Mouse (Mus musculus): ENCODE data around the gene Acy3. TPM values are rescaled to one million over a fixed set of nuclear protein-coding genes. Genes with fewer than 3 reads are reported as not detected.
A peak's percentile ranks its signal among the peaks of the same experiment; 100 is the strongest.

The Acy3 gene
- polyA plus RNA-seq, 1 experiment from 2014 or later = 12.4 TPM

DNA sequence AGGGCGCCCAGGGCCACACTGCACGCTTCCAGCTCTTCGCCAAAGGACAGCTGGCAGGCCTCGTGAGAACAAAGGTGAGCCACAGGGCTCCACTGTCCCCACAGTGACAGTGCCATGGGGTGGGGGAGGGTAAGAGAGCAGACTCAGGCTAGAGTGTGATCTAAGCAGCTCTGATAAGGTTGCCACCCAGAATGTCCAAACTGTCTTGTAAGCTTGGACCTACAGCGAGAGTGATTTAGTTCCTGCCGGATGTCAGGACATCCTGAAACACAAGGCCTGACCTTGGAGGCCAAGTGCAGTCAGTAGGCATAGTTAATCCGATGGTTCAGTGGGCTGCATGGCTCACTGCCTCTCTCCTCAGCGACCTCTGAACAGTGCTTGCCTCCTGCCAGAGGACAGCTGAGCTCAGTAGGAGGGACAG lies 1.1 kb upstream of the Acy3 start:
- H3K9ac ChIP-seq (ENCODE audit: low read depth, low read length) = no peak overlapping the region; the same call in 1 of the 2 replicates
- peaks cover 25% of the 10 kb centered on the region for H3K4me1 ChIP-seq (ENCODE audit: control insufficient read depth, low read depth, low read length)
- no peak overlapping the region for H3K4me2 ChIP-seq (ENCODE audit: low read depth, low read length)
- peak overlapping the region; percentile 51; the same call in 1 of the 2 replicates for H3K27ac ChIP-seq (ENCODE audit: low read length)
- H3K4me3 ChIP-seq (ENCODE audit: low read depth, low read length) = no peak overlapping the region
- ATAC-seq (ENCODE audit: low read depth) = peak; percentile 39
- 15% methylated on average over 8 of the region's 8 CpGs for WGBS (ENCODE audit: insufficient replicate concordance)
- no peaks in the 10 kb centered on the region for H3K9me3 ChIP-seq (replicated peaks; ENCODE audit: control insufficient read depth, low read length)
- H3K36me3 ChIP-seq (ENCODE audit: control insufficient read depth, insufficient read depth) = no peaks in the 10 kb centered on the region
- no peaks in the 10 kb centered on the region for H3K27me3 ChIP-seq (ENCODE audit: control insufficient read depth, insufficient read depth, low read depth, low read length)

DNA sequence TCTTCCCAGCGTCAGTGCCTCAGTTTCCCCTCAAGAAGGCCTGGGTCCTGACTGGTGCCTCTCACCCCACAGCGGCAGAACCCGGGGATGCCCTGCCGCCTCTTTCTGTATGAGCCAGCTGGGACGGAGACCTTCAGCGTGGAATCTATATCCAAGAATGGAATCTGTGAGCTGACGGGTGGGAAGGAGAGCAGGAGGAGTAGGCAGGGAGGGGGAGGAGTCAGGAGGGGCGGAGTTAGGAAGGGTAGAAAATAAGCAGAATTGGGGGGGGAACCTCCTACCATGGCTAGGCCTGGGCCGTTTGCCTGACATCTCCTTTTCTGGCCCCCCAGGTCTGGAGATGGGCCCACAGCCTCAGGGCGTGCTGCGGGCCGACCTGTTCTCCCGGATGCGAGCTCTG lies 1.7 kb downstream of the Acy3 start:
- H3K36me3 ChIP-seq (ENCODE audit: control insufficient read depth, insufficient read depth) = no peaks in the 10 kb centered on the region
- no peak overlapping the region for H3K9ac ChIP-seq (ENCODE audit: low read depth, low read length)
- H3K4me3 ChIP-seq (ENCODE audit: low read depth, low read length) = no peak overlapping the region
- no peak overlapping the region for H3K27ac ChIP-seq (ENCODE audit: low read length)
- peaks cover 25% of the 10 kb centered on the region for H3K4me1 ChIP-seq (ENCODE audit: control insufficient read depth, low read depth, low read length)
- no peaks in the 10 kb centered on the region for H3K27me3 ChIP-seq (ENCODE audit: control insufficient read depth, insufficient read depth, low read depth, low read length)
- no peak overlapping the region for H3K4me2 ChIP-seq (ENCODE audit: low read depth, low read length)
- no peaks in the 10 kb centered on the region for H3K9me3 ChIP-seq (replicated peaks; ENCODE audit: control insufficient read depth, low read length)
- ATAC-seq (ENCODE audit: low read depth) = no peak
- WGBS (ENCODE audit: insufficient replicate concordance) = 80% methylated on average over 14 of the region's 14 CpGs

DNA sequence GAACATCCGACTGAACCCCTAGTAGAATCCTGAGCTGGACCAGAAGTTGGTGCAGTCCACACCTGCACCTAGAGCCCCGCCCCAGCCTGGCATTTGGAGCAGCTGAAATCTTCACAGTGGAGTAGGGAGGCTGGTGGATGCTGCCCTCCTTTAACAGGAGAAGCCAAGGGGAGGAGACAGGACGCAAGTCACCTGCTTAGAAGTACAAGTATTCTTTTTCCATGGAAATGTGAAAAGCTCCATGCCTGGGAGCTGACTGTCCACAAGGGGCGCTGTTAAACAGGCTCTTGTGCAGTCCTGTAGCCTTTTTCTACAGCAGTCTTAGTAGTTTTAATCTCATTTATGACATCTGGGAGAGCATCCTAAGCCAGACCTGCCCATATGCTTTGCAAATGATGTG lies 2.4 kb downstream of the Acy3 start:
- H3K9me3 ChIP-seq (replicated peaks; ENCODE audit: control insufficient read depth, low read length) = no peaks in the 10 kb centered on the region
- H3K36me3 ChIP-seq (ENCODE audit: control insufficient read depth, insufficient read depth) = no peaks in the 10 kb centered on the region
- no peaks in the 10 kb centered on the region for H3K27me3 ChIP-seq (ENCODE audit: control insufficient read depth, insufficient read depth, low read depth, low read length)
- no peak overlapping the region for H3K27ac ChIP-seq (ENCODE audit: low read length)
- 80% methylated on average over 4 of the region's 4 CpGs for WGBS (ENCODE audit: insufficient replicate concordance)
- H3K9ac ChIP-seq (ENCODE audit: low read depth, low read length) = no peak overlapping the region
- no peak for ATAC-seq (ENCODE audit: low read depth)
- no peak overlapping the region for H3K4me3 ChIP-seq (ENCODE audit: low read depth, low read length)
- peaks cover 25% of the 10 kb centered on the region for H3K4me1 ChIP-seq (ENCODE audit: control insufficient read depth, low read depth, low read length)
- H3K4me2 ChIP-seq (ENCODE audit: low read depth, low read length) = no peak overlapping the region

DNA sequence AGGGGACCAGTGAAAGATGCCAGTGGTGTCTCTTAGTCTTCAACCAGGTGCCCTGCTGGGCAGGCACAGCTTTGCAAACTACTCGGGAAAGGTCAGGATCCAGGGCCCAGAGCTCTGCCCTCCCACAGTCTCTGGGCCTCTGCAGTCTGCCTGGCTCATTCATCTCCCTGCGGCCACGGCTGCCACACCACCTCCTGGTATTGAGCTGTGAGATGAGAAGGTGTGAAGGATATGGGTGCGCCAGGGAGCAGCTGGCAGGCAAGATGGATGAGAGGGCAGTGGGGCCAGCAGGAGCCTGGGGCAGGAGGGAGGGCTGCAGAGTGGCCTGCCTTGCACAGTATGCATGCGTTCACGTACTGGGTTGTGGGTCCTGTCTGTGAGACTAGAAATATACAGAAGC lies 4.4 kb downstream of the Acy3 start:
- WGBS (ENCODE audit: insufficient replicate concordance) = 66% methylated on average over 6 of the region's 6 CpGs
- Histone ChIP-seq H3K4me3 (ENCODE audit: low read depth, low read length) (no peak overlapping the region), H3K4me1 (ENCODE audit: control insufficient read depth, low read depth, low read length) (peaks cover 15% of the 10 kb centered on the region), H3K9me3 (replicated peaks; ENCODE audit: control insufficient read depth, low read length) (no peaks in the 10 kb centered on the region), H3K9ac (ENCODE audit: low read depth, low read length) (no peak overlapping the region), H3K36me3 (ENCODE audit: control insufficient read depth, insufficient read depth) (no peaks in the 10 kb centered on the region), H3K4me2 (ENCODE audit: low read depth, low read length) (no peak overlapping the region), H3K27me3 (ENCODE audit: control insufficient read depth, insufficient read depth, low read depth, low read length) (no peaks in the 10 kb centered on the region), H3K27ac (ENCODE audit: low read length) (no peak overlapping the region)
- ATAC-seq (ENCODE audit: low read depth) = no peak

DNA sequence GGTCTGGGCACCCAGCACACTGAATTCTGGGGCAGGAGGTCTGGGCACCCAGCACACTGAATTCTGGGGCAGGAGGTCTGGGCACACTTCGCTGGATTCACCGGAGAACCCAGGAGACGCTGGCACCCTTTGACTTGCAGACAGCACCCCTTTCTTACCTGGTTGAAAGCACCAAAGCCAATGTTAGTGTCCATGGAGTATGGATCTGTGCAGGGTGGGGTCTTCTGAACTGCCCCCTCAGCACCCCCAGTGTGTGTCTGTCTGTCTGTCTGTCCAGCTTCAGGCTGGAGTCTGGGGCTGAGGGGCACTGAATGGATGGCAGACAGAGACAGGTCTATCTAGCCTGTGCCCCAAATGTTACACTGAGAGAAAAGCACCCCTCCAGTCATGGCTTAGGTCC lies 5.2 kb downstream of the Acy3 start:
- H3K36me3 ChIP-seq (ENCODE audit: control insufficient read depth, insufficient read depth) = no peaks in the 10 kb centered on the region
- no peak overlapping the region for H3K4me2 ChIP-seq (ENCODE audit: low read depth, low read length)
- no peak overlapping the region for H3K27ac ChIP-seq (ENCODE audit: low read length)
- H3K4me3 ChIP-seq (ENCODE audit: low read depth, low read length) = no peak overlapping the region
- peaks cover 7% of the 10 kb centered on the region; the same call in 1 of the 2 replicates for H3K4me1 ChIP-seq (ENCODE audit: control insufficient read depth, low read depth, low read length)
- WGBS (ENCODE audit: insufficient replicate concordance) = 89% methylated on average over 3 of the region's 3 CpGs
- no peaks in the 10 kb centered on the region for H3K27me3 ChIP-seq (ENCODE audit: control insufficient read depth, insufficient read depth, low read depth, low read length)
- ATAC-seq (ENCODE audit: low read depth) = no peak
- H3K9ac ChIP-seq (ENCODE audit: low read depth, low read length) = no peak overlapping the region
- no peaks in the 10 kb centered on the region for H3K9me3 ChIP-seq (replicated peaks; ENCODE audit: control insufficient read depth, low read length)

DNA sequence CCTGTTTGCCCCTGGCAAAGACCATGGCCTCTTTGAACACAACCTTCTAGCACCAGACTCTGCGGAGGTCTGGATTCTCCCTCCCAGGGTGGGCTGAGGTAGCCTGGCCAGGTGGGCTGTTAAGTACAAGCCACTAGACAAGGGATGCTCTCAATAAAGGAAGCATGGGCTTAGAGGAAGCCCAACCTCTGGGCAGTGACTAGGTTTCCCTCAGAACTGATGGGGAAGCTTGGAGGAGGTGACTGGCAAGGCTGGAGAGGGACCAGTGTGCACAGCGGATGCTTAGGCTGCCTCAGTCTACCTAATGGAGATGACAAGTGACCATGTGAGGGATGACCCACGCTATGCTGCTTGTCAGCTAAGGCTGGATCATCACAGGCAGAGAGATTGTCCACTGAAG lies 5.6 kb downstream of the Acy3 start:
- no peaks in the 10 kb centered on the region for H3K9me3 ChIP-seq (replicated peaks; ENCODE audit: control insufficient read depth, low read length)
- no peak overlapping the region for H3K27ac ChIP-seq (ENCODE audit: low read length)
- 53% methylated on average over 3 of the region's 3 CpGs for WGBS (ENCODE audit: insufficient replicate concordance)
- H3K27me3 ChIP-seq (ENCODE audit: control insufficient read depth, insufficient read depth, low read depth, low read length) = no peaks in the 10 kb centered on the region
- no peak overlapping the region for H3K9ac ChIP-seq (ENCODE audit: low read depth, low read length)
- H3K4me2 ChIP-seq (ENCODE audit: low read depth, low read length) = no peak overlapping the region
- 0 out of 2 replicates have a peak, but pooled peaks cover 3% of the 10 kb centered on the region for H3K4me1 ChIP-seq (ENCODE audit: control insufficient read depth, low read depth, low read length)
- no peaks in the 10 kb centered on the region for H3K36me3 ChIP-seq (ENCODE audit: control insufficient read depth, insufficient read depth)
- no peak overlapping the region for H3K4me3 ChIP-seq (ENCODE audit: low read depth, low read length)
- no peak for ATAC-seq (ENCODE audit: low read depth)

DNA sequence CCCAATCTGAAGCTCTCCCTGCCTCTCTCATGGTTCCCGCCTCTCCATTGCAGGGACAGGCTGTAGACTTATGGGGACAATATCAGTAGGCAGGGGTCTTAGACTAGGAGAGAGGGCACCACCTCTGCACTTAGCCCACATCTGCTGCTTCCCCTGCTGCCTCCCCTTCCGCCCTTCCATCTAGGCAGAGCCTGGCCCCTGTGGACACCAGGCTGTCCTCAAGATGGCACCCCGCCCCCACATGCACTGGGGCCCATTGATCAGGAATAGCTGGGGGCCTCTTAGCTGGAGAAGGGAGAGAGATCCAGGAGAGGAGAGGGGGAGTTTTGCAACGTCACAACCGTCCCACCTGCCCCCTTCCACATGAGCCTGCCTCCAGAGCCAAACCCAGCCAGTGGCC lies 6.0 kb downstream of the Acy3 start, which contains the start of gene Tbx10:
TSS of gene Tbx10 (plus strand) at position 337 of the 400 bp plus-strand sequence.
- Histone ChIP-seq H3K9me3 (replicated peaks; ENCODE audit: control insufficient read depth, low read length) (no peaks in the 10 kb centered on the region), H3K36me3 (ENCODE audit: control insufficient read depth, insufficient read depth) (no peaks in the 10 kb centered on the region), H3K4me2 (ENCODE audit: low read depth, low read length) (no peak within 1 kb of the TSS), H3K27ac (ENCODE audit: low read length) (no peak within 1 kb of the TSS), H3K4me1 (ENCODE audit: control insufficient read depth, low read depth, low read length) (no peaks in the 10 kb centered on the region), H3K27me3 (ENCODE audit: control insufficient read depth, insufficient read depth, low read depth, low read length) (no peaks in the 10 kb centered on the region), H3K4me3 (ENCODE audit: low read depth, low read length) (no peak within 1 kb of the TSS), H3K9ac (ENCODE audit: low read depth, low read length) (no peak within 1 kb of the TSS)
- ATAC-seq (ENCODE audit: low read depth) = no peak
- 34% methylated on average over 5 of the region's 5 CpGs for WGBS (ENCODE audit: insufficient replicate concordance)

DNA sequence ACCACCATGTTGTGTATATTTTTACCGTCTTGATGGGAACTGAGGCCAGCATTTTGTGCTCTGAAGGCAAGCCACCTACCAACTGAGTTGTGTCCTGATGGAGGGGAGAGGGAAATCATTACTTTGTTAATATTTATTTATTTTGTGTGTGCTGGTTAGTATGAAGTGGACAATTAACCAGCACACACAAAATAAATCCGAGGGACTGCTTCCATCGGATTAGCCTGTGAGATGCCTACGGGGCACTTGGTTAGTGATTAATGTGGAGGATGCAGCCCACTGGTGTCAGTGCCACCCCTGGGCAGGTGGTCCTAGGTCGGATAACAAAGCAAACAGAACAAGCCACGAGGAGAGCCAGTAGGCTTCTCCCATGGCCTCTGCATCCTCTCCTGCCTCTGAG lies 8.6 kb downstream of the Acy3 start:
- ATAC-seq (ENCODE audit: low read depth) = no peak
- WGBS (ENCODE audit: insufficient replicate concordance) = 62% methylated on average over 6 of the region's 6 CpGs
- Histone ChIP-seq H3K4me1 (ENCODE audit: control insufficient read depth, low read depth, low read length) (peaks cover 7% of the 10 kb centered on the region), H3K9ac (ENCODE audit: low read depth, low read length) (no peak overlapping the region), H3K9me3 (replicated peaks; ENCODE audit: control insufficient read depth, low read length) (no peaks in the 10 kb centered on the region), H3K4me3 (ENCODE audit: low read depth, low read length) (no peak overlapping the region), H3K4me2 (ENCODE audit: low read depth, low read length) (no peak overlapping the region), H3K27ac (ENCODE audit: low read length) (no peak overlapping the region), H3K27me3 (ENCODE audit: control insufficient read depth, insufficient read depth, low read depth, low read length) (no peaks in the 10 kb centered on the region), H3K36me3 (ENCODE audit: control insufficient read depth, insufficient read depth) (no peaks in the 10 kb centered on the region)

DNA sequence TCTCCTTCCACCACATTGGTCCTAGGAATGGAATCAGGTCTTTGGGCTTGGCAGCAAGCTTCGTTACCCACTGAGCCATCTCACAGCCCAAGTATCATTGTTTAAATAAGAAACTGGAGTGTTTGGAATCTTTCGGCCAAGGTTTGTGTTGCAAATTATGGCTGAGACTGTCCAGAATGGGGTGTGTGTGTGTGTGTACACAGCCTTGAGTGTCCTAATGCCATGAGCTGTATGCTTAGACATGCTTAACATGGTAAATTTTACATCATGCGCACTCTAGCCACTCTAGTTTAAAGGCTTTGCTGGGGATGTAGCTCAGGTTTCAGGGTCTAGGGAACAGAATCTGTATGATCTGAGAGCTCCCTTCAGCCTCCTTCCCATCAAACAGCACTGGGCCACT lies 9.1 kb downstream of the Acy3 start:
- 76% methylated on average over 3 of the region's 3 CpGs for WGBS (ENCODE audit: insufficient replicate concordance)
- H3K4me1 ChIP-seq (ENCODE audit: control insufficient read depth, low read depth, low read length) = peaks cover 7% of the 10 kb centered on the region
- no peak overlapping the region for H3K9ac ChIP-seq (ENCODE audit: low read depth, low read length)

More for the DNA sequence above, 9.1 kb downstream of the Acy3 start:
- ATAC-seq (ENCODE audit: low read depth) = no peak
- Histone ChIP-seq H3K36me3 (ENCODE audit: control insufficient read depth, insufficient read depth) (no peaks in the 10 kb centered on the region), H3K27ac (ENCODE audit: low read length) (no peak overlapping the region), H3K4me3 (ENCODE audit: low read depth, low read length) (no peak overlapping the region), H3K4me2 (ENCODE audit: low read depth, low read length) (no peak overlapping the region), H3K27me3 (ENCODE audit: control insufficient read depth, insufficient read depth, low read depth, low read length) (no peaks in the 10 kb centered on the region), H3K9me3 (replicated peaks; ENCODE audit: control insufficient read depth, low read length) (no peaks in the 10 kb centered on the region)

All from liver, embryonic 16.5 days (tissue).